Mouse (Mus musculus) small intestine, adult 2 months (tissue): ENCODE data around the gene Ocrl.

ENCODE experiments used
- CTCF ChIP-seq: fragments of 200-500 bp; IDR thresholded peaks from 2 replicates; pipeline ENCODE4 v1.5.1; 2012; ENCODE audit warnings: low read depth, mild to moderate bottlenecking, control low read depth, inconsistent platforms, low read length, moderate library complexity, mixed read lengths; ENCODE audit not compliant: insufficient replicate concordance, insufficient read length; ENCODE audit errors: extremely low read depth
- POLR2A ChIP-seq: fragments of 200-500 bp; IDR thresholded peaks from 2 replicates; pipeline ENCODE4 v1.6.1; 2012; ENCODE audit warnings: low read depth, mild to moderate bottlenecking, control low read depth, inconsistent platforms, low read length, moderate library complexity

DNA sequence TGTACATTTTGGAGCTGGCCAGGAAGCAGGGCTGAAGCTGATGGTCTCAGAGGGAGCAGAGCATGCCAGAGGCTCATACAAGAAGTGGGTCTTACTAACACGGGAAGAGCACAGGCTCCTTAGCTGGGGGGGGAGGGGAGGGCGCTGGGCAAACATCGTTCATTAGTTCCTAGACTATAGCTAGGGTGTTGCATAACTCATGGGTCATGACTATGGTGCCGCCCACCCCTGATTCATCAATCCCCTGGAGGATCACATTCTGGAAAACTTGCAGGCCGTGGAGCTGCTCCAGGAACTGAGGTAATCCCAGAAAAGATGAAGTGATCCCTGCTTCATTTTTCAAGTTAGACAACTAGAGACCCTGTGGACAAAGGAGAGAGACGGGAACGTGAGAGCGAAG lies 75.8 kb downstream of the Ocrl start:
- TF ChIP-seq CTCF: no peak
- no peak for TF ChIP-seq POLR2A
